Mouse (Mus musculus) 3134 (cell line): ENCODE data around the gene Copg2.
"Not testable (repeated sequence)": the region's sequence is repeated elsewhere in the genome, so short reads cannot be mapped to it uniquely, and the experiment has no call there.

ENCODE experiments used
- DNase-seq: peaks from one replicate; pipeline ENCODE4 v3.0.0-alpha.2; 2011; ENCODE audit warnings: low spot score; ENCODE audit not compliant: insufficient read length; ENCODE audit errors: extremely low read depth

Copg2 gene

GRCm38 (mm10) chr6:30832241-30832640 is 64.4 kb downstream of the Copg2 start:
- DNase-seq = no peak

- no peak for DNase-seq
Observed at GRCm38 (mm10) chr6:30813626-30814025, 83.0 kb downstream of the Copg2 start.

GRCm38 (mm10) chr6:30805053-30805752 is 91.4 kb downstream of the Copg2 start:
- DNase-seq = no peak

- peak; percentile 21 for DNase-seq
Observed at GRCm38 (mm10) chr6:30804389-30805052, 92.1 kb downstream of the Copg2 start.

GRCm38 (mm10) chr6:30802915-30803314 is 93.7 kb downstream of the Copg2 start:
- DNase-seq = not testable (repeated sequence)

GRCm38 (mm10) chr6:30751209-30751608 is 145.4 kb downstream of the Copg2 start:
- DNase-seq = no peak

GRCm38 (mm10) chr6:30750482-30750881 is 146.1 kb downstream of the Copg2 start:
- DNase-seq = no peak

GRCm38 (mm10) chr6:30749892-30750291 is 146.7 kb downstream of the Copg2 start:
- no peak for DNase-seq

- DNase-seq = no peak
Observed at GRCm38 (mm10) chr6:30749042-30749689, 147.4 kb downstream of the Copg2 start.

GRCm38 (mm10) chr6:30748358-30748910 is 148.2 kb downstream of the Copg2 start:
- DNase-seq = no peak

GRCm38 (mm10) chr6:30747631-30748357 is 148.8 kb downstream of the Copg2 start:
- no peak for DNase-seq

- DNase-seq = no peak
Observed at GRCm38 (mm10) chr6:30745591-30745990, 151.0 kb downstream of the Copg2 start.

GRCm38 (mm10) chr6:30744846-30745245 is 151.7 kb downstream of the Copg2 start:
- no peak for DNase-seq

GRCm38 (mm10) chr6:30739177-30739747 is 157.3 kb downstream of the Copg2 start:
- DNase-seq = no peak

- no peak for DNase-seq
Observed at GRCm38 (mm10) chr6:30738464-30739006, 158.1 kb downstream of the Copg2 start.

- no peak for DNase-seq
Observed at GRCm38 (mm10) chr6:30737548-30738463, 158.8 kb downstream of the Copg2 start.

- DNase-seq = no peak
Observed at GRCm38 (mm10) chr6:30736864-30737547, 159.6 kb downstream of the Copg2 start.

- DNase-seq = no peak
Observed at GRCm38 (mm10) chr6:30736372-30736762, 160.2 kb downstream of the Copg2 start.
